Mouse (Mus musculus) forebrain, embryonic 13.5 days (tissue): Measurements from ENCODE around the gene Gm28510. TPM values are rescaled to one million over a fixed set of nuclear protein-coding genes. Genes with fewer than 3 reads are reported as not detected.
"Not testable (repeated sequence)": the region's sequence is repeated elsewhere in the genome, so short reads cannot be mapped to it uniquely, and the experiment has no call there.

Experiments
- ATAC-seq: fragments of 200-750 bp; cut with Nextera tagmentation; 2 replicates; pipeline ENCODE4 v1.8.0; 2017
- H3K27ac ChIP-seq: fragments of 300-500 bp; sonication (generic); 2 replicates; pipeline ENCODE4 v1.5.1; 2015; ENCODE audit warnings: inconsistent platforms, mild to moderate bottlenecking, moderate library complexity
- H3K27me3 ChIP-seq: fragments of 300-500 bp; sonication (generic); 2 replicates; pipeline ENCODE4 v1.6.1; 2015; ENCODE audit warnings: mild to moderate bottlenecking, inconsistent platforms
- H3K36me3 ChIP-seq: fragments of 300-500 bp; sonication (generic); 2 replicates; pipeline ENCODE4 v1.6.1; 2015; ENCODE audit warnings: mild to moderate bottlenecking, inconsistent platforms; ENCODE audit not compliant: poor library complexity, severe bottlenecking
- H3K4me1 ChIP-seq: fragments of 300-500 bp; sonication (generic); 2 replicates; pipeline ENCODE4 v1.6.1; 2015; ENCODE audit warnings: inconsistent platforms
- H3K4me2 ChIP-seq: fragments of 300-500 bp; sonication (generic); 2 replicates; pipeline ENCODE4 v1.6.1; 2015; ENCODE audit warnings: inconsistent platforms, mild to moderate bottlenecking, moderate library complexity
- H3K4me3 ChIP-seq: fragments of 300-500 bp; sonication (generic); 2 replicates; pipeline ENCODE4 v1.5.1; 2015; ENCODE audit warnings: mild to moderate bottlenecking, inconsistent platforms
- H3K9ac ChIP-seq: fragments of 300-500 bp; sonication (generic); 2 replicates; pipeline ENCODE4 v1.6.1; 2015; ENCODE audit warnings: mild to moderate bottlenecking, inconsistent platforms
- H3K9me3 ChIP-seq: fragments of 300-500 bp; sonication (generic); replicated peaks from 2 replicates; pipeline ENCODE4 v1.6.1; 2016; ENCODE audit warnings: inconsistent platforms
- WGBS: fragments of 180-500 bp; shearing (Covaris S2); methylation state at CpG from one replicate; pipeline ENCODE4 v1.1.7; 2015; 5-methylcytosine and 5-hydroxymethylcytosine counted together
- polyA plus RNA-seq: library from polyadenylated mRNA; unstranded; fragments of >200 nt; fragmentation: Nextera tagmentation; extraction: Ambion mirVana; gene quantifications from 2 replicates; pipeline ENCODE4 v1.2.1, GENCODE M21; 2015

Gene Gm28510
- not detected in 2 replicates for polyA plus RNA-seq

- WGBS: no CpG with 5 or more reads among the region's 6 CpGs
- H3K27ac ChIP-seq, H3K4me2 ChIP-seq, H3K9ac ChIP-seq, H3K4me3 ChIP-seq, H3K9me3 ChIP-seq, ATAC-seq, H3K36me3 ChIP-seq, H3K27me3 ChIP-seq, H3K4me1 ChIP-seq: not testable (repeated sequence)
These were observed at the start of gene Gm28510 for GRCm38 (mm10) chrY:10412437-10412836. Gene Gm28510, plus strand, starts transcription at chrY:10412737.

Other genes with a start within 250 kb of the Gm28510 start
- not detected in 2 replicates for gene Gm20834, start 88.1 kb upstream of the Gm28510 start, polyA plus RNA-seq
- gene Gm20737, start 123.3 kb downstream of the Gm28510 start, polyA plus RNA-seq: not detected in 2 replicates
- gene Gm21775, start 140.7 kb downstream of the Gm28510 start, polyA plus RNA-seq: not detected in 2 replicates
- gene Gm21900, start 203.6 kb downstream of the Gm28510 start, polyA plus RNA-seq: not detected in 2 replicates